Mouse (Mus musculus): ENCODE results near the gene Gm15448.
A peak's percentile ranks its signal among the peaks of the same experiment; 100 is the strongest.
"Not testable (repeated sequence)": the region's sequence is repeated elsewhere in the genome, so short reads cannot be mapped to it uniquely, and the experiment has no call there.

Gm15448 gene

GRCm38 (mm10) chr7:3825599-3825998 lies at the start of gene Gm15448:
Gene Gm15448, minus strand, starts transcription at chr7:3825687.
- DNase-seq: peak; percentile 92

GRCm38 (mm10) chr7:3875032-3875431 lies 49.5 kb upstream of the Gm15448 start:
- not testable (repeated sequence) for DNase-seq

DNA sequence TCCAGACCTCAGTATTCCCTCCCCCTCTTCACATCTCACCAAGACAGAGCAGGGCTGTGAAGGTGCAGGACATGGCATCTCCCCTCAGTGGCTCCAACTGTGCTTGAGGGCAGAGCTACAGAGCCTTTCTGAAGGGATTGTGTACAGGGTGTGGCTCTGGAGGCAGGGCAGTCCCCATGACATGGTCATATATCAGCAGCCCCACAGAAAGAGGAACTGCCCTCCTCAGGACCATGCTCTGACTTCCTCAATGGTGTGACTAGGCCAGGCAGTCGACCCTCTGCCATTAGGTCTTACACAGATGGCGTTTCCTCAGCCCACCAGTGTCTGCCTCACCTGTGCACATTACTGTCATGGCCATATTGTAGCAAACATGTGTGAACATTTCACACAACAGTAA lies 19.5 kb upstream of the Gm15448 start, which contains the start of gene Pira2:
TSS of gene Pira2 (minus strand) at position 101 of the 400 bp plus-strand sequence.
- DNase-seq: not testable (repeated sequence)

GRCm38 (mm10) chr7:3837854-3838253 lies 12.4 kb upstream of the Gm15448 start:
- DNase-seq: not testable (repeated sequence)

DNA sequence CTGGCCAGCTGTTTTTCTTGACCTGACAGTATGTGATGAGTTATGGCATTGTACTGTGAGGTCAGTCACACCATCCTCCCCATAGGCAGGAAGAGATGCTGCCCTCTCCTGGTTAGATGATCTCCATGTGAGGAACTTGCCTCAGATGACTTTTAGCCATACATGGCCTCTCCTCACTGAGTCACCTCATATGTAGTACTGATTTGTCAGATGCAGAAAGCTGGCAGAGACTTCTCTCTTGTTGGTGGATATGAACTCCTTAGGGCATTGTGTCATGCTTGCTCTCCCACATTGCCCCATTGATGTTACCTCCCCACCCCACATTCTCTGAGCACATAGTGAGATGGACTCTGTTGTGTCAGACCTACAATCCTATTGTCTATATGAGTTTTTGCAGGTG lies 5.1 kb upstream of the Gm15448 start:
- not testable (repeated sequence) for DNase-seq

- DNase-seq: peak; percentile 80
Measured at GRCm38 (mm10) chr7:3811912-3812311, 13.6 kb downstream of the Gm15448 start.

DNA sequence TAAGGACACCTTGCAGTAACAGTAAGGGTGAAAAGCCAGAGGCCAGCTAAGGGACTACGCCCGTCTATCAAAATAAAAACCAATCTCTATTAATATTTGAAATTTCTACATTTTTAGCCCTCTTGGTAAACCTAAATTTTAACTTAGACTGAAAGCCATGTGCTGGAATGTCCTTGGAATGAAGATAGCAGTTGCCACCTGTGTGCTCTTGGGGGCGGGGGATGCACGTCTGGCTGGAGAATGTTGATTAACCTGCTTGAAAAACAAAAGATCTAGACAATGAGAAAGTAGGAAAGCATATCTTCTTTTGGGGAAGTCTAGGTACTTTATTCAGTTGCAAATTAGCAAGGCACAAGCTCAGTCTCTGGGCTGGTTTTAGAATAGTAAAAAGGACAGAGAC lies 22.6 kb downstream of the Gm15448 start:
- DNase-seq: peak; percentile 71

GRCm38 (mm10) chr7:3799940-3800339 lies 25.5 kb downstream of the Gm15448 start:
- DNase-seq: peak; percentile 87

- DNase-seq: peak; percentile 83
Measured at GRCm38 (mm10) chr7:3796286-3796685, 29.2 kb downstream of the Gm15448 start.
